ENCODE assay signal across 16 mouse cellular contexts in the genomic region with DNA sequence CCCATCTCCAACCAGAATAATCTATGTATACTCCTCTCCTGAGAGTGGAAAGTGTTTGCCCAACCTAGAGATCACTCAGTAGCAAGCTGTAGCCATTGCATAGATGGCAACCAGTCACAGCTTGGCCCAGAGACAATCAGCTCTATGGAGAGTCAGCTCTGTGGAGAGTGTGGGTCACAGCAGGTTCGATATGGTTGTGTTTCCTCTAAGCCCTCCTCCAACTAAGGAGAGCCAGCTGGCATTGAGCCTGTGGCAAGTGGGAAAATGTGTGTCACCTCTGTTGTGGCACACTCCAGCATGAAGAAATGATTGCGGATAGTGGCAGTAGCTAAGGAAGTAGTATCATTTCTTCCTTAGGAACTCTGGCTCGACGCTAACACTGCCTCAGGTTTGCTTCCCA. TPM values are rescaled to one million over a fixed set of nuclear protein-coding genes. Genes with fewer than 3 reads are reported as not detected.
A peak's percentile ranks its signal among the peaks of the same experiment; 100 is the strongest.
DNase-seq lines count a peak whose midpoint lies in the region; ATAC-seq and TF ChIP-seq lines count a peak whose summit lies in the region.
"Had no signal": no experiment of that assay in that cellular context is flagged by ENCODE, and none has a peak within 500 bp of the region (broad histone marks: within the 10 kb centered on the region; RNA-seq: fewer than 3 reads in every experiment).

No protein-coding gene starts in this region.

- TF ChIP-seq POLR2A in brain, embryonic 14.5 days (IDR thresholded peaks at IDR 0.05; ENCODE audit: borderline replicate concordance, extremely low read depth, insufficient read depth, insufficient read length, poor library complexity, severe bottlenecking) = no peak

- WGBS in intestine, embryonic 14.5 days = 45% methylated on average over 4 of the region's 4 CpGs
- WGBS in intestine, postnatal 0 days = 56% methylated on average over 4 of the region's 4 CpGs
- 66% methylated on average over 4 of the region's 4 CpGs for WGBS in stomach, embryonic 15.5 days
- WGBS in stomach, postnatal 0 days = 59% methylated on average over 4 of the region's 4 CpGs

- H3K4me2 ChIP-seq in intestine, embryonic 14.5 days (ENCODE audit: low read length) = no peak overlapping the region
- no peak overlapping the region for H3K4me2 ChIP-seq in intestine, postnatal 0 days (replicated peaks; ENCODE audit: low read depth)
- H3K4me2 ChIP-seq in stomach, embryonic 15.5 days = no peak overlapping the region
- H3K4me2 ChIP-seq in stomach, postnatal 0 days (replicated peaks; ENCODE audit: low read depth) = no peak overlapping the region
- H3K4me2 ChIP-seq: embryonic facial prominence, embryonic 13.5 days; forebrain, embryonic 13.5 days; heart, embryonic 12.5 days; intestine, embryonic 15.5 days had no signal

- H3K9ac ChIP-seq in intestine, embryonic 14.5 days (ENCODE audit: low read length) = no peak overlapping the region
- no peak overlapping the region for H3K9ac ChIP-seq in intestine, postnatal 0 days (ENCODE audit: low read depth, low read length)
- H3K9ac ChIP-seq in stomach, embryonic 15.5 days = no peak overlapping the region
- no peak overlapping the region for H3K9ac ChIP-seq in stomach, postnatal 0 days (ENCODE audit: low read length)
- H3K9ac ChIP-seq: embryonic facial prominence, embryonic 13.5 days; forebrain, embryonic 13.5 days; forebrain, postnatal 0 days; heart, embryonic 12.5 days; intestine, embryonic 15.5 days had no signal

- H3K27ac ChIP-seq in intestine, embryonic 14.5 days (ENCODE audit: low read depth) = peak overlapping the region; percentile 1; the same call in 1 of the 2 replicates
- H3K27ac ChIP-seq in intestine, postnatal 0 days (ENCODE audit: low read depth, low read length) = no peak overlapping the region
- H3K27ac ChIP-seq in stomach, embryonic 15.5 days = 0 out of 2 replicates have a peak overlapping the region, but pooled peaks have one; percentile 5
- no peak overlapping the region for H3K27ac ChIP-seq in stomach, postnatal 0 days (replicated peaks)
- H3K27ac ChIP-seq: embryonic facial prominence, embryonic 13.5 days; forebrain, embryonic 13.5 days; intestine, embryonic 15.5 days had no signal

- DNase-seq in cerebellum, postnatal 14 days = peak; percentile 63 to 66
- DNase-seq in intestine, embryonic 14.5 days (ENCODE audit: low spot score) = no peak
- no peak for DNase-seq in stomach, postnatal 0 days (ENCODE audit: low spot score)
- peak; percentile 28 for DNase-seq in brain, embryonic 14.5 days (ENCODE audit: low read depth)
- no peak for DNase-seq in thymus, postnatal 0 days (ENCODE audit: low spot score)
- DNase-seq: forebrain, postnatal 0 days; gastrocnemius, postnatal 14 days; kidney, adult 2 months had no signal

- TF ChIP-seq CTCF in intestine, postnatal 0 days (IDR thresholded peaks at IDR 0.05; ENCODE audit: low read depth) = no peak
- no peak for TF ChIP-seq CTCF in stomach, postnatal 0 days (IDR thresholded peaks at IDR 0.05; ENCODE audit: low read depth)
- TF ChIP-seq CTCF in brain, embryonic 14.5 days (IDR thresholded peaks at IDR 0.05; ENCODE audit: borderline replicate concordance, extremely low read depth, insufficient read depth, insufficient read length) = no peak

- TF ChIP-seq EP300 in stomach, postnatal 0 days (optimal IDR thresholded peaks at IDR 0.05) = no peak

- no peak overlapping the region for H3K4me3 ChIP-seq in intestine, embryonic 14.5 days (ENCODE audit: low read depth, low read length)
- H3K4me3 ChIP-seq in intestine, postnatal 0 days (ENCODE audit: low read depth, low read length) = no peak overlapping the region
- no peak overlapping the region for H3K4me3 ChIP-seq in stomach, embryonic 15.5 days (replicated peaks)
- no peak overlapping the region for H3K4me3 ChIP-seq in stomach, postnatal 0 days (ENCODE audit: low read depth, low read length)
- H3K4me3 ChIP-seq: embryonic facial prominence, embryonic 13.5 days; forebrain, embryonic 13.5 days; heart, embryonic 12.5 days; intestine, embryonic 15.5 days had no signal

- no peak for ATAC-seq in cerebellum, adult (ENCODE audit: insufficient number of reproducible peaks, low FRiP score, low TSS enrichment)
- ATAC-seq in intestine, embryonic 14.5 days (replicated peaks; ENCODE audit: low FRiP score, low TSS enrichment, low read depth) = no peak
- ATAC-seq in intestine, postnatal 0 days = no peak
- no peak for ATAC-seq in stomach, embryonic 15.5 days (ENCODE audit: insufficient read depth, low FRiP score, low read depth)
- ATAC-seq in stomach, postnatal 0 days (ENCODE audit: low FRiP score, low TSS enrichment) = no peak
- ATAC-seq: forebrain, embryonic 13.5 days; forebrain, postnatal 0 days; hindbrain, embryonic 16.5 days; intestine, embryonic 15.5 days had no signal

- peaks cover 16% of the 10 kb centered on the region; the same call in 1 of the 2 replicates for H3K4me1 ChIP-seq in intestine, embryonic 14.5 days (replicated peaks; ENCODE audit: control insufficient read depth, insufficient read depth, low read length)
- peaks cover 6% of the 10 kb centered on the region; the same call in 1 of the 2 replicates for H3K4me1 ChIP-seq in intestine, postnatal 0 days (replicated peaks; ENCODE audit: control insufficient read depth, insufficient read depth, low read length)
- no peaks in the 10 kb centered on the region for H3K4me1 ChIP-seq in stomach, embryonic 15.5 days
- H3K4me1 ChIP-seq in stomach, postnatal 0 days (replicated peaks; ENCODE audit: control insufficient read depth, insufficient read depth) = no peaks in the 10 kb centered on the region
- H3K4me1 ChIP-seq: embryonic facial prominence, embryonic 13.5 days; forebrain, embryonic 13.5 days; heart, embryonic 12.5 days had no signal

- H3K9me3 ChIP-seq in intestine, embryonic 14.5 days (ENCODE audit: control insufficient read depth, low read length) = no peaks in the 10 kb centered on the region
- H3K9me3 ChIP-seq in intestine, postnatal 0 days (ENCODE audit: control insufficient read depth) = no peaks in the 10 kb centered on the region
- no peaks in the 10 kb centered on the region for H3K9me3 ChIP-seq in stomach, embryonic 15.5 days
- H3K9me3 ChIP-seq in stomach, postnatal 0 days (ENCODE audit: control insufficient read depth, low read length) = no peaks in the 10 kb centered on the region
- H3K9me3 ChIP-seq: embryonic facial prominence, embryonic 13.5 days; forebrain, embryonic 13.5 days; heart, embryonic 12.5 days; intestine, embryonic 15.5 days had no signal

- no peaks in the 10 kb centered on the region for H3K27me3 ChIP-seq in intestine, embryonic 14.5 days (replicated peaks; ENCODE audit: control insufficient read depth, insufficient read depth, low read length)
- H3K27me3 ChIP-seq in intestine, postnatal 0 days (replicated peaks; ENCODE audit: control insufficient read depth, insufficient read depth, low read length) = no peaks in the 10 kb centered on the region
- H3K27me3 ChIP-seq in stomach, embryonic 15.5 days (replicated peaks) = no peaks in the 10 kb centered on the region
- H3K27me3 ChIP-seq in stomach, postnatal 0 days (ENCODE audit: control insufficient read depth, insufficient read depth, low read length) = no peaks in the 10 kb centered on the region
- H3K27me3 ChIP-seq: embryonic facial prominence, embryonic 13.5 days; forebrain, embryonic 13.5 days; heart, embryonic 12.5 days; intestine, embryonic 15.5 days had no signal

- no peaks in the 10 kb centered on the region for H3K36me3 ChIP-seq in intestine, embryonic 14.5 days (ENCODE audit: control insufficient read depth, insufficient read depth, low read length)
- peaks cover 3% of the 10 kb centered on the region; the same call in 1 of the 2 replicates for H3K36me3 ChIP-seq in intestine, postnatal 0 days (ENCODE audit: control insufficient read depth, insufficient read depth)
- no peaks in the 10 kb centered on the region for H3K36me3 ChIP-seq in stomach, embryonic 15.5 days
- no peaks in the 10 kb centered on the region for H3K36me3 ChIP-seq in stomach, postnatal 0 days (ENCODE audit: control insufficient read depth, insufficient read depth, low read length)
- H3K36me3 ChIP-seq: embryonic facial prominence, embryonic 13.5 days; heart, embryonic 12.5 days; intestine, embryonic 15.5 days had no signal

RNA-seq across cellular contexts. Expression of gene Twf1, which starts 18.2 kb away (rescaled TPM):
- polyA plus RNA-seq in intestine, embryonic 14.5 days (2014; fragmentation: Nextera tagmentation; extraction: Ambion mirVana) = 97.9 and 101 TPM in 2 replicates
- polyA plus RNA-seq in intestine, postnatal 0 days (2015; fragmentation: Nextera tagmentation; extraction: Ambion mirVana) = 121 and 122 TPM in 2 replicates
- polyA plus RNA-seq in stomach, embryonic 15.5 days (2015; fragmentation: Nextera tagmentation; extraction: Ambion mirVana) = 104 TPM in 2 replicates
- 87.8 and 92.4 TPM in 2 replicates for polyA plus RNA-seq in stomach, postnatal 0 days (2015; fragmentation: Nextera tagmentation; extraction: Ambion mirVana)
- polyA plus RNA-seq in brain, embryonic 14.5 days (2012; rRNA removed) = 53.0 and 54.2 TPM in 2 replicates
- 54.7 and 61.6 TPM in 2 replicates for polyA plus RNA-seq in thymus, postnatal 0 days (2015; fragmentation: Nextera tagmentation; extraction: Ambion mirVana)

RNA-seq across cellular contexts. Expression of gene Irak4, which starts 28.1 kb away (rescaled TPM):
- 8.9 and 9.2 TPM in 2 replicates for polyA plus RNA-seq in intestine, embryonic 14.5 days (2014; fragmentation: Nextera tagmentation; extraction: Ambion mirVana)
- 16.1 and 18.8 TPM in 2 replicates for polyA plus RNA-seq in intestine, postnatal 0 days (2015; fragmentation: Nextera tagmentation; extraction: Ambion mirVana)
- 11.6 and 12.9 TPM in 2 replicates for polyA plus RNA-seq in stomach, embryonic 15.5 days (2015; fragmentation: Nextera tagmentation; extraction: Ambion mirVana)
- polyA plus RNA-seq in stomach, postnatal 0 days (2015; fragmentation: Nextera tagmentation; extraction: Ambion mirVana) = 9.2 and 9.4 TPM in 2 replicates
- 0.78 and 1.5 TPM in 2 replicates for polyA plus RNA-seq in brain, embryonic 14.5 days (2012; rRNA removed)
- polyA plus RNA-seq in thymus, postnatal 0 days (2015; fragmentation: Nextera tagmentation; extraction: Ambion mirVana) = 8.7 and 8.9 TPM in 2 replicates

RNA-seq across cellular contexts. Expression of gene Pus7l, which starts 28.2 kb away (rescaled TPM):
- 10.1 and 11.2 TPM in 2 replicates for polyA plus RNA-seq in intestine, embryonic 14.5 days (2014; fragmentation: Nextera tagmentation; extraction: Ambion mirVana)
- polyA plus RNA-seq in intestine, postnatal 0 days (2015; fragmentation: Nextera tagmentation; extraction: Ambion mirVana) = 2.7 and 2.8 TPM in 2 replicates
- polyA plus RNA-seq in stomach, embryonic 15.5 days (2015; fragmentation: Nextera tagmentation; extraction: Ambion mirVana) = 7.5 and 7.8 TPM in 2 replicates
- polyA plus RNA-seq in stomach, postnatal 0 days (2015; fragmentation: Nextera tagmentation; extraction: Ambion mirVana) = 3.5 and 3.6 TPM in 2 replicates
- 4.9 and 5.2 TPM in 2 replicates for polyA plus RNA-seq in brain, embryonic 14.5 days (2012; rRNA removed)
- polyA plus RNA-seq in thymus, postnatal 0 days (2015; fragmentation: Nextera tagmentation; extraction: Ambion mirVana) = 9.6 and 10.4 TPM in 2 replicates

RNA-seq across cellular contexts. Expression of gene Tmem117, which starts 57.5 kb away (rescaled TPM):
- polyA plus RNA-seq in intestine, embryonic 14.5 days (2014; fragmentation: Nextera tagmentation; extraction: Ambion mirVana) = 2.5 and 3.1 TPM in 2 replicates
- 2.7 and 3.8 TPM in 2 replicates for polyA plus RNA-seq in intestine, postnatal 0 days (2015; fragmentation: Nextera tagmentation; extraction: Ambion mirVana)
- polyA plus RNA-seq in stomach, embryonic 15.5 days (2015; fragmentation: Nextera tagmentation; extraction: Ambion mirVana) = 2.8 and 3.7 TPM in 2 replicates
- 5.6 and 5.9 TPM in 2 replicates for polyA plus RNA-seq in stomach, postnatal 0 days (2015; fragmentation: Nextera tagmentation; extraction: Ambion mirVana)
- polyA plus RNA-seq in brain, embryonic 14.5 days (2012; rRNA removed) = 1.0 and 2.8 TPM in 2 replicates
- polyA plus RNA-seq in thymus, postnatal 0 days (2015; fragmentation: Nextera tagmentation; extraction: Ambion mirVana) = 0.55 TPM in 2 replicates

Comparison
In these comparisons a context has a peak if more than half of its experiments do, and no peak if none do; other contexts are left out.
1. H3K27ac ChIP-seq: peak in intestine, embryonic 14.5 days (single experiment) and stomach, embryonic 15.5 days (single experiment); none in intestine, postnatal 0 days (single experiment) and stomach, postnatal 0 days (single experiment).
2. DNase-seq: peak in cerebellum, postnatal 14 days (2 of 2) and brain, embryonic 14.5 days (single experiment); none in intestine, embryonic 14.5 days (single experiment), stomach, postnatal 0 days (single experiment) and thymus, postnatal 0 days (single experiment).